In genomic region chr3:134763264-134763936, GRCm38 (mm10) we compare ENCODE assay signal across 26 mouse cellular contexts.
A peak's percentile ranks its signal among the peaks of the same experiment; 100 is the strongest.
DNase-seq lines count a peak whose midpoint lies in the region; ATAC-seq and TF ChIP-seq lines count a peak whose summit lies in the region.
"Had no signal": no experiment of that assay in that cellular context is flagged by ENCODE, and none has a peak within 500 bp of the region (broad histone marks: within the 10 kb centered on the region; RNA-seq: fewer than 3 reads in every experiment).

No protein-coding gene starts in this region.

- DNase-seq in kidney, postnatal 36 days = peak; percentile 1 to 7
- DNase-seq in CH12.LX (ENCODE audit: extremely low read depth) = peak; percentile 13
- no peak for DNase-seq in stomach, postnatal 0 days (ENCODE audit: low spot score)
- no peak for DNase-seq in thymus, postnatal 0 days (ENCODE audit: low spot score)
- DNase-seq: adrenal gland, adult 2 months; adrenal gland, postnatal 14 days; cerebellum, adult 11 months; cerebellum, adult 2 months; cerebellum, adult 9-11 months; cerebellum, postnatal 25 days; forebrain, postnatal 0 days; gastrocnemius, adult 2 months; gastrocnemius, postnatal 14 days; heart, adult 11 months; heart, postnatal 14 days; heart, postnatal 4 days had no signal

- no peak for TF ChIP-seq CTCF in intestine, postnatal 0 days (IDR thresholded peaks at IDR 0.05; ENCODE audit: low read depth)
- no peak for TF ChIP-seq CTCF in CH12.LX (conservative IDR thresholded peaks at IDR 0.05 in 1 of 2, IDR thresholded peaks at IDR 0.05 in 1 of 2; ENCODE audit: low read depth in 2 of 2, low read length in 2 of 2)
- TF ChIP-seq CTCF in stomach, postnatal 0 days (IDR thresholded peaks at IDR 0.05; ENCODE audit: low read depth) = no peak

- dilution Hi-C loops in CH12.LX (cut with MboI; ENCODE audit: extremely low pct_ligation_motif_present, extremely low pct_unique_long_range_greater_than_20kb, low sequenced_read_pairs) = no loop called here

- H3K79me2 ChIP-seq in CH12.LX (replicated peaks; ENCODE audit: control insufficient read depth, extremely low read depth, insufficient read depth, poor library complexity, severe bottlenecking) = no peaks in the 10 kb centered on the region

- in situ Hi-C loops in CH12.LX (cut with MboI; ENCODE audit: low pct_ligation_motif_present, low pct_unique_long_range_greater_than_20kb, low sequenced_read_pairs) = no loop called here

- no peak overlapping the region for H3K9ac ChIP-seq in intestine, postnatal 0 days (ENCODE audit: low read depth, low read length)
- H3K9ac ChIP-seq in intestine, embryonic 15.5 days = no peak overlapping the region
- H3K9ac ChIP-seq in kidney, embryonic 15.5 days = no peak overlapping the region
- H3K9ac ChIP-seq in CH12.LX (ENCODE audit: insufficient read depth, low read depth) = no peak overlapping the region
- no peak overlapping the region for H3K9ac ChIP-seq in stomach, postnatal 0 days (ENCODE audit: low read length)
- H3K9ac ChIP-seq: embryonic facial prominence, embryonic 12.5 days; embryonic facial prominence, embryonic 15.5 days; forebrain, postnatal 0 days; heart, embryonic 13.5 days; hindbrain, embryonic 12.5 days had no signal

- no peaks in the 10 kb centered on the region for H3K27me3 ChIP-seq in intestine, postnatal 0 days (replicated peaks; ENCODE audit: control insufficient read depth, insufficient read depth, low read length)
- H3K27me3 ChIP-seq in intestine, embryonic 15.5 days (replicated peaks) = no peaks in the 10 kb centered on the region
- H3K27me3 ChIP-seq in kidney, embryonic 15.5 days = no peaks in the 10 kb centered on the region
- H3K27me3 ChIP-seq in CH12.LX (replicated peaks) = no peaks in the 10 kb centered on the region
- no peaks in the 10 kb centered on the region for H3K27me3 ChIP-seq in stomach, postnatal 0 days (ENCODE audit: control insufficient read depth, insufficient read depth, low read length)
- H3K27me3 ChIP-seq: embryonic facial prominence, embryonic 12.5 days; embryonic facial prominence, embryonic 15.5 days; heart, embryonic 13.5 days; hindbrain, embryonic 12.5 days had no signal

- no peak overlapping the region for H3K27ac ChIP-seq in intestine, postnatal 0 days (ENCODE audit: low read depth, low read length)
- no peak overlapping the region for H3K27ac ChIP-seq in intestine, embryonic 15.5 days
- no peak overlapping the region for H3K27ac ChIP-seq in kidney, embryonic 15.5 days
- no peak overlapping the region for H3K27ac ChIP-seq in CH12.LX (ENCODE audit: insufficient read depth, low read depth)
- H3K27ac ChIP-seq in stomach, postnatal 0 days (replicated peaks) = no peak overlapping the region
- H3K27ac ChIP-seq: embryonic facial prominence, embryonic 12.5 days; embryonic facial prominence, embryonic 15.5 days; gastrocnemius, adult 2 months; heart, embryonic 13.5 days; hindbrain, embryonic 12.5 days had no signal

- no peaks in the 10 kb centered on the region for H3K9me3 ChIP-seq in intestine, postnatal 0 days (ENCODE audit: control insufficient read depth)
- no peaks in the 10 kb centered on the region for H3K9me3 ChIP-seq in intestine, embryonic 15.5 days
- H3K9me3 ChIP-seq in kidney, embryonic 15.5 days (replicated peaks) = no peaks in the 10 kb centered on the region
- no peaks in the 10 kb centered on the region for H3K9me3 ChIP-seq in CH12.LX (replicated peaks; ENCODE audit: low read length)
- H3K9me3 ChIP-seq in stomach, postnatal 0 days (ENCODE audit: control insufficient read depth, low read length) = no peaks in the 10 kb centered on the region
- H3K9me3 ChIP-seq: embryonic facial prominence, embryonic 12.5 days; embryonic facial prominence, embryonic 15.5 days; G1E; hindbrain, embryonic 12.5 days had no signal

- no peak for TF ChIP-seq RAD21 in CH12.LX (IDR thresholded peaks at IDR 0.05; ENCODE audit: low read depth, low read length)

- WGBS in intestine, postnatal 0 days = 67% methylated on average over 4 of the region's 4 CpGs
- WGBS in intestine, embryonic 15.5 days = 73% methylated on average over 4 of the region's 4 CpGs
- 66% methylated on average over 4 of the region's 4 CpGs for WGBS in kidney, embryonic 15.5 days
- WGBS in stomach, postnatal 0 days = 73% methylated on average over 4 of the region's 4 CpGs

- TF ChIP-seq EP300 in CH12.LX (IDR thresholded peaks at IDR 0.05; ENCODE audit: low read length) = peak; percentile 30; the same call in 1 of the 2 replicates
- no peak for TF ChIP-seq EP300 in stomach, postnatal 0 days (optimal IDR thresholded peaks at IDR 0.05)

- no peaks in the 10 kb centered on the region for H3K36me3 ChIP-seq in intestine, postnatal 0 days (ENCODE audit: control insufficient read depth, insufficient read depth)
- H3K36me3 ChIP-seq in intestine, embryonic 15.5 days = no peaks in the 10 kb centered on the region
- no peaks in the 10 kb centered on the region for H3K36me3 ChIP-seq in kidney, embryonic 15.5 days
- H3K36me3 ChIP-seq in CH12.LX (replicated peaks in 1 of 2; ENCODE audit: control insufficient read depth in 1 of 2, insufficient read depth in 1 of 2, low read length in 1 of 2) = no peaks in the 10 kb centered on the region
- no peaks in the 10 kb centered on the region for H3K36me3 ChIP-seq in stomach, postnatal 0 days (ENCODE audit: control insufficient read depth, insufficient read depth, low read length)
- H3K36me3 ChIP-seq: embryonic facial prominence, embryonic 12.5 days; embryonic facial prominence, embryonic 15.5 days; G1E; heart, embryonic 13.5 days; hindbrain, embryonic 12.5 days had no signal

- ATAC-seq in intestine, postnatal 0 days = peak; percentile 72
- ATAC-seq in intestine, embryonic 15.5 days = no peak
- no peak for ATAC-seq in kidney, embryonic 15.5 days (replicated peaks; ENCODE audit: low FRiP score)
- 0 out of 2 replicates have a peak, but pooled peaks have one; percentile 51 for ATAC-seq in stomach, postnatal 0 days (ENCODE audit: low FRiP score, low TSS enrichment)
- ATAC-seq: forebrain, embryonic 14.5 days; forebrain, postnatal 0 days; hindbrain, embryonic 16.5 days had no signal

- H3K4me1 ChIP-seq in intestine, postnatal 0 days (replicated peaks; ENCODE audit: control insufficient read depth, insufficient read depth, low read length) = no peaks in the 10 kb centered on the region
- H3K4me1 ChIP-seq in intestine, embryonic 15.5 days (replicated peaks) = no peaks in the 10 kb centered on the region
- H3K4me1 ChIP-seq in kidney, embryonic 15.5 days = no peaks in the 10 kb centered on the region
- H3K4me1 ChIP-seq in CH12.LX (ENCODE audit: control insufficient read depth in 1 of 2, insufficient read depth in 2 of 2) = peaks cover 3 to 4% of the 10 kb centered on the region in 2 experiments; a peak in 2 of 4 replicates
- H3K4me1 ChIP-seq in stomach, postnatal 0 days (replicated peaks; ENCODE audit: control insufficient read depth, insufficient read depth) = no peaks in the 10 kb centered on the region
- H3K4me1 ChIP-seq: embryonic facial prominence, embryonic 12.5 days; embryonic facial prominence, embryonic 15.5 days; heart, embryonic 13.5 days; hindbrain, embryonic 12.5 days had no signal

- TF ChIP-seq POLR2A in CH12.LX (IDR thresholded peaks at IDR 0.05; ENCODE audit: low read depth, low read length) = no peak

- no peak overlapping the region for H3K4me3 ChIP-seq in intestine, postnatal 0 days (ENCODE audit: low read depth, low read length)
- H3K4me3 ChIP-seq in intestine, embryonic 15.5 days (replicated peaks) = no peak overlapping the region
- no peak overlapping the region for H3K4me3 ChIP-seq in kidney, embryonic 15.5 days (replicated peaks)
- no peak overlapping the region for H3K4me3 ChIP-seq in CH12.LX (replicated peaks in 1 of 3; ENCODE audit: low read depth in 2 of 3, low read length in 2 of 3, poor library complexity in 1 of 3)
- no peak overlapping the region for H3K4me3 ChIP-seq in stomach, postnatal 0 days (ENCODE audit: low read depth, low read length)
- H3K4me3 ChIP-seq: embryonic facial prominence, embryonic 12.5 days; embryonic facial prominence, embryonic 15.5 days; gastrocnemius, adult 2 months; heart, embryonic 13.5 days; hindbrain, embryonic 12.5 days had no signal

- no peak overlapping the region for H3K4me2 ChIP-seq in intestine, postnatal 0 days (replicated peaks; ENCODE audit: low read depth)
- no peak overlapping the region for H3K4me2 ChIP-seq in intestine, embryonic 15.5 days (replicated peaks)
- H3K4me2 ChIP-seq in kidney, embryonic 15.5 days = no peak overlapping the region
- H3K4me2 ChIP-seq in CH12.LX (ENCODE audit: insufficient read depth, low read depth, poor library complexity, severe bottlenecking) = no peak overlapping the region
- H3K4me2 ChIP-seq in stomach, postnatal 0 days (replicated peaks; ENCODE audit: low read depth) = no peak overlapping the region
- H3K4me2 ChIP-seq: embryonic facial prominence, embryonic 12.5 days; embryonic facial prominence, embryonic 15.5 days; heart, embryonic 13.5 days; hindbrain, embryonic 12.5 days had no signal

TF ChIP-seq in CH12.LX, 34 proteins besides CTCF, POLR2A, EP300 and RAD21 (continues in another document):
- TF ChIP-seq JUND (conservative IDR thresholded peaks at IDR 0.05; ENCODE audit: low read depth, low read length) (peak; percentile 64; the same call in 1 of the 2 replicates), MAX (IDR thresholded peaks at IDR 0.05; ENCODE audit: low read length) (no peak), ZNF384 (IDR thresholded peaks at IDR 0.05; ENCODE audit: low read depth, low read length) (no peak), SMC3 (IDR thresholded peaks at IDR 0.05; ENCODE audit: low read depth, low read length) (no peak), USF1 (IDR thresholded peaks at IDR 0.05; ENCODE audit: low read depth, low read length) (no peak), NELFE (IDR thresholded peaks at IDR 0.05; ENCODE audit: low read depth, low read length) (no peak), JUN (IDR thresholded peaks at IDR 0.05; ENCODE audit: insufficient read depth, low read depth, low read length) (peak; percentile 41; the same call in 1 of the 2 replicates), ZMIZ1 (IDR thresholded peaks at IDR 0.05; ENCODE audit: low read depth, low read length) (no peak), POLR2AphosphoS2 (IDR thresholded peaks at IDR 0.05; ENCODE audit: low read depth, low read length) (no peak), USF2 (conservative IDR thresholded peaks at IDR 0.05; ENCODE audit: low read depth, low read length) (no peak), E2F4 (IDR thresholded peaks at IDR 0.05; ENCODE audit: insufficient replicate concordance, low read depth, low read length) (no peak), MAZ (IDR thresholded peaks at IDR 0.05; ENCODE audit: low read depth, low read length) (no peak), PAX5 (IDR thresholded peaks at IDR 0.05; ENCODE audit: low read length) (no peak), MYC (IDR thresholded peaks at IDR 0.05; ENCODE audit: low read depth, low read length) (no peak), IRF4 (IDR thresholded peaks at IDR 0.05; ENCODE audit: low read depth, low read length) (peak; percentile 78), MXI1 (IDR thresholded peaks at IDR 0.05; ENCODE audit: low read depth, low read length) (no peak), TBP (conservative IDR thresholded peaks at IDR 0.05; ENCODE audit: low read depth, low read length) (no peak), KAT2A (IDR thresholded peaks at IDR 0.05; ENCODE audit: insufficient replicate concordance, low read length) (no peak), SIN3A (IDR thresholded peaks at IDR 0.05; ENCODE audit: low read length) (no peak)

Comparison
In these comparisons a context has a peak if more than half of its experiments do, and no peak if none do; other contexts are left out.
1. ATAC-seq: peak in intestine, postnatal 0 days (single experiment) and stomach, postnatal 0 days (single experiment); none in intestine, embryonic 15.5 days (single experiment) and kidney, embryonic 15.5 days (single experiment).
2. DNase-seq: peak in kidney, postnatal 36 days (2 of 2) and CH12.LX (single experiment); none in stomach, postnatal 0 days (single experiment) and thymus, postnatal 0 days (single experiment).